Mouse (Mus musculus) left cerebral cortex, postnatal 36 days (tissue): Measurements from ENCODE around the gene Daxx. TPM values are rescaled to one million over a fixed set of nuclear protein-coding genes. Genes with fewer than 3 reads are reported as not detected.
"Not testable (repeated sequence)": the region's sequence is repeated elsewhere in the genome, so short reads cannot be mapped to it uniquely, and the experiment has no call there.

Experiments used
- DNase-seq, 2 experiments: peaks; one replicate each; pipeline ENCODE4 v3.0.0; 2021 to 2022; ENCODE audit warnings: low spot score in 2 of 2, mixed read lengths in 1 of 2
- intact Hi-C: fragments of 180-260 bp; cut with DNase I; formaldehyde crosslinking; loops from one replicate; pipeline ENCODE4 v1.15.1; 2025
- total RNA-seq, 2 experiments: library from RNA; stranded (reverse); gene quantifications; 2 replicates each; pipeline ENCODE4 v1.2.3; 2021

Gene Daxx
- 10 to 100 TPM; 29.9 to 32.9 TPM for total RNA-seq

GRCm38 (mm10) chr17:33909077-33909868, at the start of gene Daxx:
TSS of gene Daxx (plus strand) at chr17:33909414.
- DNase-seq = peak; percentile 98 to 99
- intact Hi-C loops = no loop called here

- peak; percentile 79 to 81 for DNase-seq
- intact Hi-C loops = no loop called here
Observed at GRCm38 (mm10) chr17:33865330-33866030, 43.7 kb upstream of the Daxx start.

GRCm38 (mm10) chr17:33873537-33873936, 35.7 kb upstream of the Daxx start, which contains the start of gene Gm7029:
TSS of gene Gm7029 (plus strand) at chr17:33873837.
- DNase-seq, intact Hi-C loops: not testable (repeated sequence)

GRCm38 (mm10) chr17:33874411-33874810, 34.8 kb upstream of the Daxx start:
- intact Hi-C loops = no loop called here
- no peak for DNase-seq

- intact Hi-C loops, DNase-seq: not testable (repeated sequence)
Observed at GRCm38 (mm10) chr17:33875797-33876196, 33.4 kb upstream of the Daxx start.

- DNase-seq, intact Hi-C loops: not testable (repeated sequence)
Observed at GRCm38 (mm10) chr17:33884320-33884719, 24.9 kb upstream of the Daxx start.

- intact Hi-C loops, DNase-seq: not testable (repeated sequence)
Observed at GRCm38 (mm10) chr17:33887802-33888201, 21.4 kb upstream of the Daxx start.

- DNase-seq, intact Hi-C loops: not testable (repeated sequence)
Observed at GRCm38 (mm10) chr17:33888230-33888629, 21.0 kb upstream of the Daxx start.

GRCm38 (mm10) chr17:33889941-33890532, 19.2 kb upstream of the Daxx start:
- intact Hi-C loops = not testable (repeated sequence)

GRCm38 (mm10) chr17:33890533-33891059, 18.6 kb upstream of the Daxx start, which contains the start of gene Kifc1:
TSS of gene Kifc1 (minus strand) at chr17:33890661.
- peak; percentile 99 to 100 for DNase-seq
- intact Hi-C loops = no loop called here

More at GRCm38 (mm10) chr17:33889941-33890532, 19.2 kb upstream of the Daxx start:
- DNase-seq = not testable (repeated sequence)

- no peak for DNase-seq
- intact Hi-C loops = no loop called here
Observed at GRCm38 (mm10) chr17:33891357-33891756, 17.9 kb upstream of the Daxx start.

GRCm38 (mm10) chr17:33891892-33892291, 17.3 kb upstream of the Daxx start:
- intact Hi-C loops, DNase-seq: not testable (repeated sequence)

- intact Hi-C loops = no loop called here
- DNase-seq = no peak
Observed at GRCm38 (mm10) chr17:33892429-33892828, 16.8 kb upstream of the Daxx start.

- DNase-seq, intact Hi-C loops: not testable (repeated sequence)
Observed at GRCm38 (mm10) chr17:33893011-33893410, 16.2 kb upstream of the Daxx start.

- DNase-seq = no peak
Observed at GRCm38 (mm10) chr17:33897114-33897794, 12.0 kb upstream of the Daxx start.

GRCm38 (mm10) chr17:33898193-33898592, 11.0 kb upstream of the Daxx start:
- DNase-seq, intact Hi-C loops: not testable (repeated sequence)

More at GRCm38 (mm10) chr17:33897114-33897794, 12.0 kb upstream of the Daxx start:
- intact Hi-C loops = loop anchor here (2.0 kb wide), 1 partner anchor 24 kb away; no protein-coding TSS in a partner anchor

- DNase-seq = no peak
Observed at GRCm38 (mm10) chr17:33899642-33900041, 9.6 kb upstream of the Daxx start.

GRCm38 (mm10) chr17:33900281-33900988, 8.8 kb upstream of the Daxx start:
- no peak for DNase-seq
- intact Hi-C loops = no loop called here

More at GRCm38 (mm10) chr17:33899642-33900041, 9.6 kb upstream of the Daxx start:
- intact Hi-C loops = no loop called here

- intact Hi-C loops = no loop called here
- DNase-seq = no peak
Observed at GRCm38 (mm10) chr17:33900989-33901314, 8.3 kb upstream of the Daxx start.
